Mouse (Mus musculus): ENCODE measurements at regions not wholly inside any gene's neighbourhood (a gene's known extent, or its start where the extent isn't known, plus 50 kb on each side); places are given as distances from the start of the nearest gene placed in this dataset.

DNA sequence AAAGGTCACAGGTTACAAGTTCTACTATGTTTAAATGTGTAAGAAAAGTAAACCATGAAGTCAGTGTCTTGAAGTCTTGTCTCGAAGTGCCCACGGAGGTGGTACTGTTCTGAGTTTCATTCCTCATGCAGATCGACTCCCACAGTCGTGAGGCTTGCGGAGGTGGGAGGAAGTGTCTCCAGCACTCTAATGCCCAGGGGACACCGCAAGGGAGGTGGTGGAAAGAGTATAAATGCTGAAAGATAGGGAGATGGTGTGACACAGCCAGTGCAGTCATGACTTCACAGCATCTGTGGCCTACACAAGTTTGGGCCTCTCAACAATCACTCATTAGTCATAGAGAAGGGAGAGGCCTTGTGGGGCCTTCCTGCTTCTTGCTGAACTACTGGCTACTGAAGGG is 112.8 kb upstream of the Adra1d start:
- TF ChIP-seq CTCF (IDR thresholded peaks at IDR 0.05; ENCODE audit: low read depth): no peak
- Histone ChIP-seq H3K4me1 (replicated peaks; ENCODE audit: insufficient read depth, low read length) (no peaks in the 10 kb centered on the region), H3K4me2 (ENCODE audit: low read length) (no peak overlapping the region), H3K36me3 (ENCODE audit: insufficient read depth, low read length) (no peaks in the 10 kb centered on the region), H3K27ac (no peak overlapping the region), H3K9ac (ENCODE audit: low read depth, low read length) (no peak overlapping the region), H3K4me3 (replicated peaks; ENCODE audit: low read depth, low read length) (no peak overlapping the region), H3K27me3 (ENCODE audit: insufficient read depth, low read length) (no peaks in the 10 kb centered on the region), H3K9me3 (replicated peaks; ENCODE audit: low read length) (no peaks in the 10 kb centered on the region)
- ATAC-seq (replicated peaks; ENCODE audit: low FRiP score, low read depth): no peak
- no peak for DNase-seq (ENCODE audit: low spot score)
- WGBS: 86% methylated on average over 6 of the region's 6 CpGs

DNA sequence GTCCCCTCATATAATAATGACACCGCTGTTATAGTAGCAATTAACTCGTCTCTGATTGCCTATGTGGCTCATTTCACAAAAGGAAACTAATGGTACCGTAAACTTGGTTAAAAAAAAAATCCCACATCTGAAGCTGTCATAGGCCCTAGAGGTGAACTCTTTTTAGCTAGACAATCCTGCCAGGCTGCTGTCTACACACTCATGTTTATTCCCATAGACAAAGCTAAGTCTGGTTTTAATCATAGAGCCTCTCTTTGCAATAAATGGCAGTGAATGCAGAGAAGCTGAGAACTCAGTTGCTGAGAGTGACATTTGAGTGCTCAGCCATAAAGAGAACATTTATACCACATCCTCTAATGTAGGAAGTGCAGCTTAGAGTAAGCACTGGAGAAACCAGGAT is 111.3 kb upstream of the Adra1d start:
- no peak for ATAC-seq (replicated peaks; ENCODE audit: low FRiP score, low read depth)
- no peak for DNase-seq (ENCODE audit: low spot score)
- H3K27ac ChIP-seq: no peak overlapping the region
- no peaks in the 10 kb centered on the region for H3K27me3 ChIP-seq (ENCODE audit: insufficient read depth, low read length)
- no peak overlapping the region for H3K4me2 ChIP-seq (ENCODE audit: low read length)
- H3K4me3 ChIP-seq (replicated peaks; ENCODE audit: low read depth, low read length): no peak overlapping the region
- no peak overlapping the region for H3K9ac ChIP-seq (ENCODE audit: low read depth, low read length)
- H3K9me3 ChIP-seq (replicated peaks; ENCODE audit: low read length): no peaks in the 10 kb centered on the region
- no peak for TF ChIP-seq CTCF (IDR thresholded peaks at IDR 0.05; ENCODE audit: low read depth)
- 41% methylated on average over 3 of the region's 3 CpGs for WGBS
- H3K36me3 ChIP-seq (ENCODE audit: insufficient read depth, low read length): no peaks in the 10 kb centered on the region
- H3K4me1 ChIP-seq (replicated peaks; ENCODE audit: insufficient read depth, low read length): no peaks in the 10 kb centered on the region

DNA sequence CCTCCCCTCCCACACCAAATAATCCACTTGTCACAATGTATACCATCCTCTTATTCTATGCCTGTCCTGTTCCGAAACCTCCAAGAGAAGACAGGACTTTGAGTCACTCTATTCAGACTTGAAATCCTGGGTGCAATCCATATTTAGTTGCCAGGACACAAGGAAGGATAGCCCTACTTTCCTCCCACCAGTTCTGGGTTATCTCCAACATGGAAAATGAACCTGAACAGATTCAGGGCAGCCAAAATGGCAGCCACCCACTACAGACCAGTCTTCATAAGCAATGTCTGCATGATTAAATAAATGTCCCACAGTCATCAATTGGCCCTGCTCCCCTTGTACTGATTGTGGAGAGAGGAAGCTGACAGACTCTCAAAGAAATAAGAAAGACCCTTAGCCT is 110.6 kb upstream of the Adra1d start:
- TF ChIP-seq CTCF (IDR thresholded peaks at IDR 0.05; ENCODE audit: low read depth): no peak
- WGBS: 100% methylated on average over 1 of the region's 1 CpGs
- Histone ChIP-seq H3K4me2 (ENCODE audit: low read length) (no peak overlapping the region), H3K9ac (ENCODE audit: low read depth, low read length) (no peak overlapping the region), H3K36me3 (ENCODE audit: insufficient read depth, low read length) (no peaks in the 10 kb centered on the region), H3K9me3 (replicated peaks; ENCODE audit: low read length) (no peaks in the 10 kb centered on the region), H3K4me3 (replicated peaks; ENCODE audit: low read depth, low read length) (no peak overlapping the region), H3K27ac (no peak overlapping the region), H3K4me1 (replicated peaks; ENCODE audit: insufficient read depth, low read length) (no peaks in the 10 kb centered on the region), H3K27me3 (ENCODE audit: insufficient read depth, low read length) (no peaks in the 10 kb centered on the region)
- ATAC-seq (replicated peaks; ENCODE audit: low FRiP score, low read depth) (no peak), DNase-seq (ENCODE audit: low spot score) (no peak)

DNA sequence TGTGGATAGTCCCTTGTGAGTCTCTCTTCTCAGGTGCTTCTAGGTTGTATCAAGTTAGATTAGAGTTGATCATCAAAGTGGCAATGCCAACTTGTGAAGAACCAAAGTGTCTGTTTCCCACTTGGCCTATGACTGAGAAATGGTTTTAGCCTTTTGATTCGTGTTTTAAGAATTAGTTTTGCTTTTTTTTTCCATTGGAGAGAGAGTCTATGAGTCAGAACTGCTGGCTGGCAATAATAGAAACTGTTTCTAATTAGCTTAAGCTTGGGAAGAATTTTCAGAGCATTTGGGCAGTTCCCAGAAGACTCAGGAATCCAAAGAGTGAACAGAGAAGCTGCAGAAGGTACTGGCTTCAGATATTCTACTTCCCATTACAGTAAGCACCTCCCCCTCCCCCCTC is 110.1 kb upstream of the Adra1d start:
- TF ChIP-seq CTCF (IDR thresholded peaks at IDR 0.05; ENCODE audit: low read depth): no peak
- Histone ChIP-seq H3K4me3 (replicated peaks; ENCODE audit: low read depth, low read length) (no peak overlapping the region), H3K9ac (ENCODE audit: low read depth, low read length) (no peak overlapping the region), H3K4me1 (replicated peaks; ENCODE audit: insufficient read depth, low read length) (no peaks in the 10 kb centered on the region), H3K27me3 (ENCODE audit: insufficient read depth, low read length) (no peaks in the 10 kb centered on the region), H3K27ac (no peak overlapping the region), H3K36me3 (ENCODE audit: insufficient read depth, low read length) (no peaks in the 10 kb centered on the region), H3K9me3 (replicated peaks; ENCODE audit: low read length) (no peaks in the 10 kb centered on the region), H3K4me2 (ENCODE audit: low read length) (no peak overlapping the region)
- no peak for ATAC-seq (replicated peaks; ENCODE audit: low FRiP score, low read depth)
- DNase-seq (ENCODE audit: low spot score): no peak
- WGBS: 63% methylated on average over 1 of the region's 1 CpGs

DNA sequence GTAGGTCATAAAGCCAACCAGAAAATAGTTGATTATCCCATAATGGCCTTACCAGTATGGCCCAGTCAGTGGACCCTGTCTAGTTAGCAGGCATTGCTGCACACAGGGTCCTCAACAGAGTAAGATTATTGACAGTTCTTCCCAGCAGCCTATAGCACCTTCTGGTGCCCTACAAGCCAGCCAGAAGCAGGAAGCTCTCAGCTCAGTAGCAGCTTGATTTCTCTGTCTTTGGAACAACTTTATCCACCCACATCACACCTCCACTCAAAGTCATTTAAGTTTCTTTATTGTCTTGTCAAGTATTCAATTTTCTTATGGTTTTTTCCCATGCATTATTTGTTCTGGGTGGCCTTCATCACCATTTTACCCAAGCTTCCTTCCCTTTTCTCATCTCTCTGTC is 108.8 kb upstream of the Adra1d start:
- Histone ChIP-seq H3K4me2 (ENCODE audit: low read length) (no peak overlapping the region), H3K4me3 (replicated peaks; ENCODE audit: low read depth, low read length) (no peak overlapping the region), H3K27ac (no peak overlapping the region), H3K4me1 (replicated peaks; ENCODE audit: insufficient read depth, low read length) (no peaks in the 10 kb centered on the region), H3K27me3 (ENCODE audit: insufficient read depth, low read length) (no peaks in the 10 kb centered on the region), H3K36me3 (ENCODE audit: insufficient read depth, low read length) (no peaks in the 10 kb centered on the region), H3K9me3 (replicated peaks; ENCODE audit: low read length) (no peaks in the 10 kb centered on the region), H3K9ac (ENCODE audit: low read depth, low read length) (no peak overlapping the region)
- no peak for TF ChIP-seq CTCF (IDR thresholded peaks at IDR 0.05; ENCODE audit: low read depth)
- ATAC-seq (replicated peaks; ENCODE audit: low FRiP score, low read depth) (no peak), DNase-seq (ENCODE audit: low spot score) (no peak)

DNA sequence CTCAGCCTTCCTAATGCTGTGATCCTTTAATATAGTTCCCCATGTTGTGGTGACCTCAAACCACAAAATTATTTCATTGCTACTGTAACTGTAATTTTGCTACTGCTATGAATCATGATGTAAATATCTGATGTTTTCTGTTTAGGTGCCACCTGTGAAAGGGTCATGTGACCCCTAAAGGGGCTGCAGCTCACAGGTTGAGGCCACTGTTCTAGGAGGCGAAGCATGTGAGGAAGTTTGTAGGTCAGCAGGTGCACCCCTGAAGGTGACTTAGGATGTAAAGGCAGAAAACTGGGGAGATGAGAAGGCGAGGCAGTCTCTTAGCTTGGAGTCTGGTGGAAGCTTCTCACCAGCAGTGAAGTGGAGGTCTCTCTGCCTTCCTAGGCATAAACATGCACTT is 105.8 kb upstream of the Adra1d start:
- no peak for TF ChIP-seq CTCF (IDR thresholded peaks at IDR 0.05; ENCODE audit: low read depth)
- Histone ChIP-seq H3K4me1 (replicated peaks; ENCODE audit: insufficient read depth, low read length) (no peaks in the 10 kb centered on the region), H3K4me3 (replicated peaks; ENCODE audit: low read depth, low read length) (no peak overlapping the region), H3K9me3 (replicated peaks; ENCODE audit: low read length) (no peaks in the 10 kb centered on the region), H3K9ac (ENCODE audit: low read depth, low read length) (no peak overlapping the region), H3K27ac (no peak overlapping the region), H3K36me3 (ENCODE audit: insufficient read depth, low read length) (no peaks in the 10 kb centered on the region), H3K27me3 (ENCODE audit: insufficient read depth, low read length) (no peaks in the 10 kb centered on the region), H3K4me2 (ENCODE audit: low read length) (no peak overlapping the region)
- ATAC-seq (replicated peaks; ENCODE audit: low FRiP score, low read depth) (no peak), DNase-seq (ENCODE audit: low spot score) (no peak)
- WGBS: 93% methylated on average over 2 of the region's 2 CpGs

DNA sequence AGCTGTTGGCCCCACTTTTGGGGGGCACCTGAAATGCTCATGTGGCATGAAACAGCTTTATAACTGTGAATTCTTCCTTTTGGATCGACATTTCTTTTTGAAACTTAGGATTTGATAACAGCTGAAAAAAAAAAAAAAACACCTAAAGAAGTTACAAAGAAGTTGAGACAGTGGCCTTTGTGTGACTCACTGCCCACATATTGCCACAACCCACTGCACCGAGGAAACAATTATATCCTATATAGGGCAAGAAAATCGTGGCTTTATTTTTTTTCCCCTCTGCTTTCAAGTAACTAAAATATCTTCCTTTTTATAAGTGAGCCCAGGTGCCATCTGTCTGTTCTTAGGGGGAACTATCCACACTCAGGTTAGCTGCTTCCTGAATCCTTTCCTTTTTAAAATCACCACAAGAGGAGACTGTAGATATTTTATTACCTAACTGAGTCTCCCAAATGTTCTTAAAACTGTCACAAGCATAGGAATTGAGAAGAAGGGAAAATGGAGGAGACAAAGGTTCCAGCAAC is 104.8 kb upstream of the Adra1d start:
- WGBS: 60% methylated on average over 3 of the region's 3 CpGs
- H3K9me3 ChIP-seq (replicated peaks; ENCODE audit: low read length): no peaks in the 10 kb centered on the region

More for the DNA sequence above, 104.8 kb upstream of the Adra1d start:
- no peak overlapping the region for H3K4me3 ChIP-seq (replicated peaks; ENCODE audit: low read depth, low read length)
- DNase-seq (ENCODE audit: low spot score): no peak
- no peak for TF ChIP-seq CTCF (IDR thresholded peaks at IDR 0.05; ENCODE audit: low read depth)
- no peaks in the 10 kb centered on the region for H3K4me1 ChIP-seq (replicated peaks; ENCODE audit: insufficient read depth, low read length)
- H3K27me3 ChIP-seq (ENCODE audit: insufficient read depth, low read length): no peaks in the 10 kb centered on the region
- no peak overlapping the region for H3K27ac ChIP-seq
- H3K4me2 ChIP-seq (ENCODE audit: low read length): no peak overlapping the region
- ATAC-seq (replicated peaks; ENCODE audit: low FRiP score, low read depth): no peak
- no peak overlapping the region for H3K9ac ChIP-seq (ENCODE audit: low read depth, low read length)
- no peaks in the 10 kb centered on the region for H3K36me3 ChIP-seq (ENCODE audit: insufficient read depth, low read length)

Data from kidney, postnatal 0 days (tissue).